Mouse (Mus musculus): ENCODE data around the gene Olfr951. TPM values are rescaled to one million over a fixed set of nuclear protein-coding genes. Genes with fewer than 3 reads are reported as not detected.

Gene Olfr951
- total RNA-seq (2017) = not detected in 2 replicates

DNA sequence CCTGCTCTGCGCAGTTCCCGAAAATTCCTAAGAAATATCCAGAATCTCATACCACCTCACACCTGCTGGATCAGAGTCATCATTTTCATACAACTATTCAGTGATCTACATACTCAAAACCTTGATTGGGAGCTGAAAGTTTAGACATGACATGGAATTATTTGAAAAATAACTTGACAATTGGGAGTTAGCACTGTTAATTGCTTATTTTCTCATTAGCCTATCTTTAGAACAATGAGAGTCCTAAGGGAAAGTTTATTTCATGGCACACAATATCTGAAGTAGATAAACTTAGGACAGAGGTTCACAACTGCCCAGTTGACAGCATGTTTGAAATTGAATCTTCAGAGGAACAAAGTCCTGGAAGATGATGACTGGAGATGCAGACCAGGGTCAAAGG, at the start of gene Olfr951:
TSS of gene Olfr951 (plus strand) at position 301 of the 400 bp plus-strand sequence.
- ATAC-seq (replicated peaks in 1 of 2; ENCODE audit: insufficient read depth in 1 of 2, low FRiP score in 2 of 2, low TSS enrichment in 1 of 2, low read depth in 1 of 2, poor library complexity in 2 of 2, severe bottlenecking in 2 of 2) = no peak

DNA sequence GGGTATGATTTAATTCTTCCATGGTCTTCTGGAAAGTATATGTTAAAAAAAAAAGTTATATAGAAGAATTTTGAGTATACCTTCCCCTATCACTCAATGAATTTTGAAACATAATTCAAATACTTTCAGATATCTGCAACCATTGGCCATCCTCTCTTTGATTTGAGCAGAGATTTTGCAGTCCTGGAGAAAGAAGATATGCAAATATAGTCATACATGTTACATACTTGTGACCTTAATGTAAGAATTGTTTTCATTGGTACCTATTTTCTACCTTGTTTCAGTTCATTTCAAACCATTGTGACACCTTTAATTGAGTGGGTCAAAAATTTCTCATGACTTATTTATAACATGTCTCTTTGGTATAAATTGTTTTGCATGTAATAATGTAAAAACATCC, 39.8 kb downstream of the Olfr951 start, which contains the start of gene Olfr952:
TSS of gene Olfr952 (minus strand) at position 101 of the 400 bp plus-strand sequence.
- ATAC-seq (replicated peaks in 1 of 2; ENCODE audit: insufficient read depth in 1 of 2, low FRiP score in 2 of 2, low TSS enrichment in 1 of 2, low read depth in 1 of 2, poor library complexity in 2 of 2, severe bottlenecking in 2 of 2) = no peak

Other genes starting within 250 kb of the Olfr951 start
- not detected in 2 replicates for gene Olfr943, start 221.1 kb upstream of the Olfr951 start, total RNA-seq (2017)
- gene Olfr944, start 185.5 kb upstream of the Olfr951 start, total RNA-seq (2017) = not detected in 2 replicates
- not detected in 2 replicates for gene Olfr1537, start 137.4 kb upstream of the Olfr951 start, total RNA-seq (2017)
- gene Olfr945, start 110.6 kb upstream of the Olfr951 start, total RNA-seq (2017) = not detected in 2 replicates
- gene Olfr948, start 61.4 kb upstream of the Olfr951 start, total RNA-seq (2017) = not detected in 2 replicates
- not detected in 2 replicates for gene Olfr952, start 39.7 kb downstream of the Olfr951 start, total RNA-seq (2017)
- not detected in 2 replicates for gene Olfr954, start 69.3 kb downstream of the Olfr951 start, total RNA-seq (2017)
- not detected in 2 replicates for gene Olfr955, start 84.5 kb downstream of the Olfr951 start, total RNA-seq (2017)
- gene Olfr44, start 106.6 kb downstream of the Olfr951 start, total RNA-seq (2017) = not detected in 2 replicates
- not detected in 2 replicates for gene Olfr957, start 128.4 kb downstream of the Olfr951 start, total RNA-seq (2017)
- not detected in 2 replicates for gene Olfr958, start 166.6 kb downstream of the Olfr951 start, total RNA-seq (2017)
- not detected in 2 replicates for gene Olfr959, start 188.2 kb downstream of the Olfr951 start, total RNA-seq (2017)
- gene AW551984, start 217.0 kb downstream of the Olfr951 start, total RNA-seq (2017) = not detected in 2 replicates
- not detected in 2 replicates for gene Olfr148, start 223.2 kb downstream of the Olfr951 start, total RNA-seq (2017)
- not detected in 2 replicates for gene Olfr960, start 234.0 kb downstream of the Olfr951 start, total RNA-seq (2017)